Mouse (Mus musculus): ENCODE results near the gene Cdk7. TPM values are rescaled to one million over a fixed set of nuclear protein-coding genes. Genes with fewer than 3 reads are reported as not detected.

Gene Cdk7
- polyA plus RNA-seq, 1 experiment from 2014 or later, result 90.7 TPM

GRCm38 (mm10) chr13:100752529-100752928, 21.8 kb upstream of the Cdk7 start:
- H3K9me3 ChIP-seq (ENCODE audit: control insufficient read depth, low read length), result no peaks in the 10 kb centered on the region
- no peaks in the 10 kb centered on the region for H3K4me1 ChIP-seq (replicated peaks; ENCODE audit: control insufficient read depth, insufficient read depth, low read length)
- ATAC-seq (ENCODE audit: low read depth), result no peak
- H3K27ac ChIP-seq (ENCODE audit: low read length), result no peak overlapping the region
- no peak overlapping the region for H3K4me3 ChIP-seq (ENCODE audit: low read length)
- H3K4me2 ChIP-seq (ENCODE audit: low read depth, low read length), result no peak overlapping the region
- H3K9ac ChIP-seq (ENCODE audit: low read length), result no peak overlapping the region
- H3K36me3 ChIP-seq (ENCODE audit: control insufficient read depth, insufficient read depth, low read length), result no peaks in the 10 kb centered on the region
- 87% methylated on average over 8 of the region's 8 CpGs for WGBS
- no peaks in the 10 kb centered on the region for H3K27me3 ChIP-seq (ENCODE audit: control insufficient read depth, insufficient read depth, low read depth, low read length)

GRCm38 (mm10) chr13:100751402-100751801, 20.7 kb upstream of the Cdk7 start:
- no peaks in the 10 kb centered on the region for H3K4me1 ChIP-seq (replicated peaks; ENCODE audit: control insufficient read depth, insufficient read depth, low read length)
- no peak overlapping the region for H3K4me3 ChIP-seq (ENCODE audit: low read length)
- no peak overlapping the region for H3K4me2 ChIP-seq (ENCODE audit: low read depth, low read length)
- H3K27ac ChIP-seq (ENCODE audit: low read length), result no peak overlapping the region
- WGBS, result 80% methylated on average over 3 of the region's 3 CpGs
- no peak for ATAC-seq (ENCODE audit: low read depth)
- no peaks in the 10 kb centered on the region for H3K9me3 ChIP-seq (ENCODE audit: control insufficient read depth, low read length)
- no peaks in the 10 kb centered on the region for H3K27me3 ChIP-seq (ENCODE audit: control insufficient read depth, insufficient read depth, low read depth, low read length)
- no peak overlapping the region for H3K9ac ChIP-seq (ENCODE audit: low read length)
- H3K36me3 ChIP-seq (ENCODE audit: control insufficient read depth, insufficient read depth, low read length), result no peaks in the 10 kb centered on the region

- Histone ChIP-seq H3K4me2 (ENCODE audit: low read depth, low read length) (no peak overlapping the region), H3K9ac (ENCODE audit: low read length) (no peak overlapping the region), H3K27me3 (ENCODE audit: control insufficient read depth, insufficient read depth, low read depth, low read length) (no peaks in the 10 kb centered on the region), H3K36me3 (ENCODE audit: control insufficient read depth, insufficient read depth, low read length) (no peaks in the 10 kb centered on the region), H3K4me1 (replicated peaks; ENCODE audit: control insufficient read depth, insufficient read depth, low read length) (no peaks in the 10 kb centered on the region), H3K27ac (ENCODE audit: low read length) (no peak overlapping the region), H3K9me3 (ENCODE audit: control insufficient read depth, low read length) (no peaks in the 10 kb centered on the region), H3K4me3 (ENCODE audit: low read length) (no peak overlapping the region)
- 59% methylated on average over 5 of the region's 5 CpGs for WGBS
- no peak for ATAC-seq (ENCODE audit: low read depth)
These were observed 20.1 kb upstream of the Cdk7 start for GRCm38 (mm10) chr13:100750799-100751198.

- no peak overlapping the region for H3K9ac ChIP-seq (ENCODE audit: low read length)
- 45% methylated on average over 8 of the region's 8 CpGs for WGBS
- no peaks in the 10 kb centered on the region for H3K36me3 ChIP-seq (ENCODE audit: control insufficient read depth, insufficient read depth, low read length)
- no peaks in the 10 kb centered on the region for H3K9me3 ChIP-seq (ENCODE audit: control insufficient read depth, low read length)
- no peak for ATAC-seq (ENCODE audit: low read depth)
- no peaks in the 10 kb centered on the region for H3K27me3 ChIP-seq (ENCODE audit: control insufficient read depth, insufficient read depth, low read depth, low read length)
- no peak overlapping the region for H3K27ac ChIP-seq (ENCODE audit: low read length)
- H3K4me3 ChIP-seq (ENCODE audit: low read length), result no peak overlapping the region
- no peak overlapping the region for H3K4me2 ChIP-seq (ENCODE audit: low read depth, low read length)
- H3K4me1 ChIP-seq (replicated peaks; ENCODE audit: control insufficient read depth, insufficient read depth, low read length), result peaks cover 4% of the 10 kb centered on the region
These were observed 17.9 kb upstream of the Cdk7 start for GRCm38 (mm10) chr13:100748638-100749037.

GRCm38 (mm10) chr13:100746090-100746489, 15.4 kb upstream of the Cdk7 start:
- Histone ChIP-seq H3K4me3 (ENCODE audit: low read length) (no peak overlapping the region), H3K36me3 (ENCODE audit: control insufficient read depth, insufficient read depth, low read length) (no peaks in the 10 kb centered on the region), H3K4me2 (ENCODE audit: low read depth, low read length) (no peak overlapping the region), H3K9me3 (ENCODE audit: control insufficient read depth, low read length) (no peaks in the 10 kb centered on the region), H3K27me3 (ENCODE audit: control insufficient read depth, insufficient read depth, low read depth, low read length) (no peaks in the 10 kb centered on the region), H3K27ac (ENCODE audit: low read length) (no peak overlapping the region), H3K9ac (ENCODE audit: low read length) (no peak overlapping the region), H3K4me1 (replicated peaks; ENCODE audit: control insufficient read depth, insufficient read depth, low read length) (peaks cover 10% of the 10 kb centered on the region)
- ATAC-seq (ENCODE audit: low read depth), result no peak
- 78% methylated on average over 3 of the region's 3 CpGs for WGBS

- Histone ChIP-seq H3K4me3 (ENCODE audit: low read length) (peak within 1 kb of the TSS; percentile 95), H3K9me3 (ENCODE audit: control insufficient read depth, low read length) (no peaks in the 10 kb centered on the region), H3K36me3 (ENCODE audit: control insufficient read depth, insufficient read depth, low read length) (no peaks in the 10 kb centered on the region), H3K27me3 (ENCODE audit: control insufficient read depth, insufficient read depth, low read depth, low read length) (no peaks in the 10 kb centered on the region), H3K27ac (ENCODE audit: low read length) (peak within 1 kb of the TSS; percentile 98), H3K4me1 (replicated peaks; ENCODE audit: control insufficient read depth, insufficient read depth, low read length) (peaks cover 10% of the 10 kb centered on the region), H3K9ac (ENCODE audit: low read length) (peak within 1 kb of the TSS; percentile 91), H3K4me2 (ENCODE audit: low read depth, low read length) (peak within 1 kb of the TSS; percentile 60)
- ATAC-seq (ENCODE audit: low read depth), result peak; percentile 97
- 0% methylated on average over 52 of the region's 52 CpGs for WGBS
These were observed 13.5 kb upstream of the Cdk7 start, which contains the start of gene Mrps36 for GRCm38 (mm10) chr13:100744036-100744744. Gene Mrps36 (minus strand): TSS chr13:100744659.

GRCm38 (mm10) chr13:100743346-100744035, 12.8 kb upstream of the Cdk7 start:
- no peaks in the 10 kb centered on the region for H3K9me3 ChIP-seq (ENCODE audit: control insufficient read depth, low read length)
- peak overlapping the region; percentile 95 for H3K4me3 ChIP-seq (ENCODE audit: low read length)
- H3K27me3 ChIP-seq (ENCODE audit: control insufficient read depth, insufficient read depth, low read depth, low read length), result no peaks in the 10 kb centered on the region
- H3K9ac ChIP-seq (ENCODE audit: low read length), result peak overlapping the region; percentile 91
- no peaks in the 10 kb centered on the region for H3K36me3 ChIP-seq (ENCODE audit: control insufficient read depth, insufficient read depth, low read length)
- peak overlapping the region; percentile 60 for H3K4me2 ChIP-seq (ENCODE audit: low read depth, low read length)
- ATAC-seq (ENCODE audit: low read depth), result peak; percentile 41
- peak overlapping the region; percentile 62 for H3K27ac ChIP-seq (ENCODE audit: low read length)
- peaks cover 10% of the 10 kb centered on the region for H3K4me1 ChIP-seq (replicated peaks; ENCODE audit: control insufficient read depth, insufficient read depth, low read length)
- WGBS, result 39% methylated on average over 11 of the region's 11 CpGs

- peak overlapping the region; percentile 60; the same call in 1 of the 2 replicates for H3K4me2 ChIP-seq (ENCODE audit: low read depth, low read length)
- ATAC-seq (ENCODE audit: low read depth), result no peak
These were observed 12.1 kb upstream of the Cdk7 start for GRCm38 (mm10) chr13:100742831-100743230.

GRCm38 (mm10) chr13:100732756-100733155, 2.0 kb upstream of the Cdk7 start:
- Histone ChIP-seq H3K9me3 (ENCODE audit: control insufficient read depth, low read length) (no peaks in the 10 kb centered on the region), H3K27ac (ENCODE audit: low read length) (no peak overlapping the region)
- 94% methylated on average over 2 of the region's 2 CpGs for WGBS

More at GRCm38 (mm10) chr13:100742831-100743230, 12.1 kb upstream of the Cdk7 start:
- Histone ChIP-seq H3K9ac (ENCODE audit: low read length) (no peak overlapping the region), H3K4me1 (replicated peaks; ENCODE audit: control insufficient read depth, insufficient read depth, low read length) (peaks cover 10% of the 10 kb centered on the region), H3K36me3 (ENCODE audit: control insufficient read depth, insufficient read depth, low read length) (peaks cover 4% of the 10 kb centered on the region; the same call in 1 of the 2 replicates), H3K27me3 (ENCODE audit: control insufficient read depth, insufficient read depth, low read depth, low read length) (no peaks in the 10 kb centered on the region), H3K9me3 (ENCODE audit: control insufficient read depth, low read length) (no peaks in the 10 kb centered on the region), H3K4me3 (ENCODE audit: low read length) (no peak overlapping the region), H3K27ac (ENCODE audit: low read length) (no peak overlapping the region)
- WGBS, result 80% methylated on average over 5 of the region's 5 CpGs

More at GRCm38 (mm10) chr13:100732756-100733155, 2.0 kb upstream of the Cdk7 start:
- Histone ChIP-seq H3K9ac (ENCODE audit: low read length) (no peak overlapping the region), H3K4me3 (ENCODE audit: low read length) (no peak overlapping the region), H3K4me1 (replicated peaks; ENCODE audit: control insufficient read depth, insufficient read depth, low read length) (peaks cover 10% of the 10 kb centered on the region), H3K27me3 (ENCODE audit: control insufficient read depth, insufficient read depth, low read depth, low read length) (no peaks in the 10 kb centered on the region), H3K36me3 (ENCODE audit: control insufficient read depth, insufficient read depth, low read length) (peaks cover 16% of the 10 kb centered on the region), H3K4me2 (ENCODE audit: low read depth, low read length) (no peak overlapping the region)
- ATAC-seq (ENCODE audit: low read depth), result no peak
